Mouse (Mus musculus) ES-E14 (cell line): ENCODE results near the gene Erc2. TPM values are rescaled to one million over a fixed set of nuclear protein-coding genes. Genes with fewer than 3 reads are reported as not detected.

Source experiments
- DNase-seq: peaks from one replicate; pipeline ENCODE4 v3.0.0-alpha.2; 2013; ENCODE audit warnings: low read depth, low spot score
- H3K27ac ChIP-seq: 2 replicates; pipeline ENCODE4 v1.5.1; 2012; ENCODE audit warnings: low read depth, mild to moderate bottlenecking, low read length, moderate library complexity, mixed read lengths; ENCODE audit not compliant: poor library complexity, insufficient read depth, severe bottlenecking
- H3K36me3 ChIP-seq: 2 replicates; pipeline ENCODE4 v1.6.1; 2012; ENCODE audit warnings: mild to moderate bottlenecking, low read length, moderate library complexity, mixed read lengths; ENCODE audit not compliant: control insufficient read depth, poor library complexity, insufficient read depth, severe bottlenecking
- H3K4me1 ChIP-seq, 2 experiments: fragments of 150-350 bp in 1 of 2; sonication (generic) in 1 of 2; 2 replicates each; pipeline ENCODE4 v1.6.1; 2012; ENCODE audit warnings: low read length in 2 of 2, mild to moderate bottlenecking in 1 of 2, mixed read lengths in 1 of 2; ENCODE audit not compliant: control insufficient read depth in 2 of 2, insufficient read depth in 2 of 2, poor library complexity in 1 of 2
- H3K4me3 ChIP-seq, 2 experiments: fragments of 150-350 bp in 1 of 2; sonication (generic) in 1 of 2; 2 replicates each; pipeline ENCODE4 v1.5.1; 2012; ENCODE audit warnings: low read length in 2 of 2, low read depth in 1 of 2, mild to moderate bottlenecking in 1 of 2, mixed read lengths in 1 of 2; ENCODE audit not compliant: insufficient read depth in 1 of 2, poor library complexity in 1 of 2, severe bottlenecking in 1 of 2
- H3K9ac ChIP-seq: 2 replicates; pipeline ENCODE4 v1.6.1; 2012; ENCODE audit warnings: low read depth, mild to moderate bottlenecking, low read length, mixed read lengths; ENCODE audit not compliant: poor library complexity, insufficient read depth, severe bottlenecking
- H3K9me3 ChIP-seq: fragments of 150-350 bp; sonication (generic); 2 replicates; pipeline ENCODE4 v1.6.1; 2012; ENCODE audit warnings: low read depth, mild to moderate bottlenecking, low read length; ENCODE audit not compliant: control insufficient read depth, insufficient read depth
- CHD2 ChIP-seq: IDR thresholded peaks from 2 replicates; pipeline ENCODE4 v1.6.1; 2014; ENCODE audit warnings: mild to moderate bottlenecking, low read depth, low read length, inconsistent platforms
- HCFC1 ChIP-seq: IDR thresholded peaks from 2 replicates; pipeline ENCODE4 v1.6.1; 2012; ENCODE audit warnings: low read length, inconsistent platforms, borderline replicate concordance; ENCODE audit not compliant: insufficient read depth
- MAFK ChIP-seq: IDR thresholded peaks from 2 replicates; pipeline ENCODE4 v1.6.1; 2014; ENCODE audit warnings: mild to moderate bottlenecking, low read depth, low read length, inconsistent platforms; ENCODE audit not compliant: insufficient read depth
- ZC3H11A ChIP-seq: IDR thresholded peaks from 2 replicates; pipeline ENCODE4 v1.6.1; 2012; ENCODE audit warnings: low read depth, mild to moderate bottlenecking, inconsistent platforms, low read length, borderline replicate concordance
- ZNF384 ChIP-seq: IDR thresholded peaks from 2 replicates; pipeline ENCODE4 v1.6.1; 2012; ENCODE audit warnings: low read depth, low read length, inconsistent platforms
- in situ Hi-C, 2 experiments: fragments of 600-800 bp; cut with MboI; formaldehyde crosslinking; loops; one replicate each; pipeline ENCODE4 v1.15.1; 2025; ENCODE audit warnings: low sequenced_read_pairs in 2 of 2, inconsistent platforms in 1 of 2; ENCODE audit not compliant: unreplicated experiment in 2 of 2
- total RNA-seq: library from RNA; depleted of rRNA; stranded (reverse); fragments of 300-350 nt; gene quantifications from 2 replicates; pipeline ENCODE4 v1.2.3, GENCODE M21; 2012

Erc2 gene
- total RNA-seq, 1 experiment, result 9.1 TPM

GRCm38 (mm10) chr14:27811649-27812048 is 189.4 kb downstream of the Erc2 start:
- no peak for DNase-seq
- H3K27ac ChIP-seq, result no peak overlapping the region
- no peaks in the 10 kb centered on the region for H3K36me3 ChIP-seq
- no peaks in the 10 kb centered on the region for H3K4me1 ChIP-seq
- no peak overlapping the region for H3K4me3 ChIP-seq
- in situ Hi-C loops, result loop anchor here (25.0 kb wide), 3 partner anchors 676 to 1301 kb away; partner anchors contain the start of gene Wnt5a (in 1 of the 2)
- no peak overlapping the region for H3K9ac ChIP-seq
- no peaks in the 10 kb centered on the region for H3K9me3 ChIP-seq
- TF ChIP-seq ZC3H11A, result no peak
- TF ChIP-seq HCFC1, result no peak
- no peak for TF ChIP-seq MAFK
- no peak for TF ChIP-seq CHD2
- no peak for TF ChIP-seq ZNF384

- H3K36me3 ChIP-seq, result no peaks in the 10 kb centered on the region
- in situ Hi-C loops, result loop anchor here (25.0 kb wide), 3 partner anchors 672 to 1297 kb away; partner anchors contain the start of gene Wnt5a (in 1 of the 2)
- no peak overlapping the region for H3K9ac ChIP-seq
- H3K4me1 ChIP-seq, result no peaks in the 10 kb centered on the region
- DNase-seq, result no peak
- no peak overlapping the region for H3K4me3 ChIP-seq
- TF ChIP-seq ZC3H11A (no peak), HCFC1 (no peak), CHD2 (no peak), MAFK (no peak)
- H3K27ac ChIP-seq, result no peak overlapping the region
- H3K9me3 ChIP-seq, result no peaks in the 10 kb centered on the region
Observed at GRCm38 (mm10) chr14:27815739-27816138, 193.5 kb downstream of the Erc2 start.

GRCm38 (mm10) chr14:27818986-27819385 is 196.8 kb downstream of the Erc2 start:
- no peaks in the 10 kb centered on the region for H3K36me3 ChIP-seq
- no peak for DNase-seq
- H3K9me3 ChIP-seq, result no peaks in the 10 kb centered on the region
- in situ Hi-C loops, result loop anchor here (25.0 kb wide), 3 partner anchors 668 to 1293 kb away; partner anchors contain the start of gene Wnt5a (in 1 of the 2)
- H3K27ac ChIP-seq, result no peak overlapping the region
- no peaks in the 10 kb centered on the region for H3K4me1 ChIP-seq
- H3K9ac ChIP-seq, result no peak overlapping the region
- TF ChIP-seq ZC3H11A (no peak), CHD2 (no peak), ZNF384 (no peak), HCFC1 (no peak), MAFK (no peak)
- H3K4me3 ChIP-seq, result no peak overlapping the region

- Histone ChIP-seq H3K4me1 (no peaks in the 10 kb centered on the region), H3K4me3 (no peak overlapping the region), H3K36me3 (no peaks in the 10 kb centered on the region), H3K9me3 (no peaks in the 10 kb centered on the region), H3K27ac (no peak overlapping the region), H3K9ac (no peak overlapping the region)
- TF ChIP-seq ZNF384 (no peak), ZC3H11A (no peak), CHD2 (no peak), HCFC1 (no peak), MAFK (no peak)
- no peak for DNase-seq
- in situ Hi-C loops, result loop anchor here (25.0 kb wide), 3 partner anchors 666 to 1290 kb away; partner anchors contain the start of gene Wnt5a (in 1 of the 2)
Observed at GRCm38 (mm10) chr14:27821801-27822200, 199.6 kb downstream of the Erc2 start.

- Histone ChIP-seq H3K4me3 (no peak overlapping the region), H3K9me3 (no peaks in the 10 kb centered on the region), H3K27ac (no peak overlapping the region), H3K36me3 (no peaks in the 10 kb centered on the region), H3K4me1 (no peaks in the 10 kb centered on the region), H3K9ac (no peak overlapping the region)
- DNase-seq, result no peak
- TF ChIP-seq ZNF384 (no peak), MAFK (no peak), HCFC1 (no peak), CHD2 (no peak), ZC3H11A (no peak)
- in situ Hi-C loops, result loop anchor here (25.0 kb wide), 3 partner anchors 665 to 1290 kb away; partner anchors contain the start of gene Wnt5a (in 1 of the 2)
Observed at GRCm38 (mm10) chr14:27822566-27822965, 200.3 kb downstream of the Erc2 start.
